Mouse (Mus musculus) cerebellum, adult 2 months (tissue): ENCODE data around the gene Sh2b3.

Experiments used
- CTCF ChIP-seq: fragments of 200-500 bp; IDR thresholded peaks from 2 replicates; pipeline ENCODE4 v1.5.1; 2011; ENCODE audit warnings: low read depth, mild to moderate bottlenecking, control low read depth, low read length, moderate library complexity, borderline replicate concordance; ENCODE audit not compliant: insufficient read depth
- POLR2A ChIP-seq: fragments of 200-500 bp; IDR thresholded peaks from 2 replicates; pipeline ENCODE4 v1.6.1; 2011; ENCODE audit warnings: low read length, control low read depth, borderline replicate concordance; ENCODE audit not compliant: insufficient read depth

GRCm38 (mm10) chr5:121839128-121839473 lies 1.7 kb upstream of the Sh2b3 start:
- TF ChIP-seq CTCF (no peak), POLR2A (no peak)
